Mouse (Mus musculus): ENCODE results near the gene Cbll1. TPM values are rescaled to one million over a fixed set of nuclear protein-coding genes. Genes with fewer than 3 reads are reported as not detected.
"Not testable (repeated sequence)": the region's sequence is repeated elsewhere in the genome, so short reads cannot be mapped to it uniquely, and the experiment has no call there.

Cbll1 gene
- polyA plus RNA-seq, 1 experiment from 2014 or later: 9.4 TPM

DNA sequence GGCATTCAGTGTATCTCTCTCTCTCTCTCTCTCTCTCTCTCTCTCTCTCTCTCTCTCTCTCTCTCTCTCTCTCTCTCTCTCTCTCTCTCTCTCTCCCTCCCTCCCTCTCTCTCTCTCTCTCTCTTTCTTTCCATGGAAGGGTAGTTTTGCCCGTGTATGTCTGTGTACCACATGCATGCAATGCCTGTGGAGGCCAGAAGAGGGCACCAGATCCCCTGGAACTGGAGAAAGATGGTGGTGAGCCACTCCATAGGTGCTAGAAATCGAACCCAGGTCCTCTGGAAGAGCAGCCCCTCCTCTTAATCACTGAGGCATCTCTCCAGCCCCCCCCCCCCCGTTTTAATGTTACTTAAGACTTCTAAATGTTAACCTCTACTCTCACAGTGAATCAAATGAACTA lies 39.1 kb downstream of the Cbll1 start:
- not testable (repeated sequence) for H3K27me3 ChIP-seq (ENCODE audit: control insufficient read depth, insufficient read depth, low read length); H3K4me2 ChIP-seq (ENCODE audit: low read depth, low read length); H3K4me1 ChIP-seq (ENCODE audit: control insufficient read depth, insufficient read depth, low read length); H3K9ac ChIP-seq (ENCODE audit: low read length); ATAC-seq (replicated peaks; ENCODE audit: extremely low read depth, insufficient read depth, low FRiP score); H3K36me3 ChIP-seq (ENCODE audit: control insufficient read depth, insufficient read depth); H3K27ac ChIP-seq (ENCODE audit: low read length); H3K4me3 ChIP-seq (ENCODE audit: low read length); H3K9me3 ChIP-seq (replicated peaks; ENCODE audit: control insufficient read depth, low read length)
- WGBS: 37% methylated on average over 3 of the region's 3 CpGs

DNA sequence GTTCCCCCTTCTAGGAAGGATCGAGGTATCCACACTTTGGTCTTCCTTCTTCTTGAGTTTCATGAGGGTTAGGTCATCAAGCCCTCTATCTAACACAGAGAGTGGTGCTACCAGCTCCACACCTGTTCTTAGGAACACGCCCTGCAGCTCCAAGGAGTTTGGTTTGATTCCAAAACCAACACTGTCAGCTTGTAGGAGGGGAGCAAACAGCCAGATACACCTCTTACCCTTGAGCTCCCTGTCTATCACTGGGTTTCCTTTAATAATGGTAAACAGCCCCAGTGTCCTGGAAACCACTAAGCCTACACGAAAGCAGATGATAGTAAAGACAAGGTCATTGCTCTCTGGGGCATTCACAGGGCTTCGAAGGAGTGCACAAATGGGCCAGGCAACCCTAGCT lies 40.9 kb downstream of the Cbll1 start:
- H3K4me1 ChIP-seq (ENCODE audit: control insufficient read depth, insufficient read depth, low read length): no peaks in the 10 kb centered on the region
- WGBS: 66% methylated on average over 4 of the region's 4 CpGs
- no peak for ATAC-seq (replicated peaks; ENCODE audit: extremely low read depth, insufficient read depth, low FRiP score)
- H3K4me3 ChIP-seq (ENCODE audit: low read length): no peak overlapping the region
- no peaks in the 10 kb centered on the region for H3K9me3 ChIP-seq (replicated peaks; ENCODE audit: control insufficient read depth, low read length)
- no peak overlapping the region for H3K27ac ChIP-seq (ENCODE audit: low read length)
- H3K9ac ChIP-seq (ENCODE audit: low read length): no peak overlapping the region
- no peaks in the 10 kb centered on the region for H3K27me3 ChIP-seq (ENCODE audit: control insufficient read depth, insufficient read depth, low read length)
- no peaks in the 10 kb centered on the region for H3K36me3 ChIP-seq (ENCODE audit: control insufficient read depth, insufficient read depth)
- no peak overlapping the region for H3K4me2 ChIP-seq (ENCODE audit: low read depth, low read length)

DNA sequence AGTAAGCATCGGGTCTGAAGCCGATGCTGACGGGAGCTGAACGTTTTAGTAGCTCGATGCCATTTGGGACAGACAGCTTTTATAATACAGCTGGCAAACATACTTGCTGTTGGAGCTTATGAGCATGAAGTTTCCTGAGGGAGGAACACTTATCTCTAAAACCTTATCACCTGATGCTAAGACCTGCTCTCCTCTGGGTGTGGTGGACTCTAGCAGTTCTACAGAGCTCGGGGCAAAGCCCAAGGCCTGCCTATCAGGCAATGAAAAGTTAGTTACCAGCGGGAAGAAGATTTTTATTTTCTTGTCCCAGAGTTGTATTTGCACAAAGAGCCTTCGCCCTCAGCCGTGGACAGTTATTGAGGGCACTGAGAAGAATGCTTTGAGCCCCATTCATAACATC lies 43.1 kb downstream of the Cbll1 start:
- H3K4me1 ChIP-seq (ENCODE audit: control insufficient read depth, insufficient read depth, low read length): no peaks in the 10 kb centered on the region
- WGBS: 75% methylated on average over 9 of the region's 9 CpGs

DNA sequence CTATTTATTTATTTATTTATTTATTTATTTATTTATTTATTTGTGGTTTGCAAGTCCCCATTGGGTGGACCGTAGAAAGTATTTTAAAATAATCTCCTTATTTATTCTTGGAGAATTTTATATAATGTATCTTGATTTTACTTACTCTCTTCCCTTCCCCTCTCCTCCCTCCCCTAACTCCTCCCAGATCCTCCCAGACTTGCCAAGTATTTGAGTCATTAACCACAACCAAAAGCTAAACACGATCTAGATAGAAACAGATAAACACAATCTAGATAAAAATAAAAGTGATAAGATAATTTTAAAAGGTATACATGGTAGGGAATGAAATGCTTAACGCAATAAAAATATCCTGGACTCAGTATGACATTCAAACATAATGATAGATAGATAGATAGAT lies 50.1 kb downstream of the Cbll1 start:
- WGBS: 70% methylated on average over 3 of the region's 3 CpGs
- H3K27ac ChIP-seq (ENCODE audit: low read length): no peak overlapping the region

More for the DNA sequence above, 43.1 kb downstream of the Cbll1 start:
- H3K4me2 ChIP-seq (ENCODE audit: low read depth, low read length): no peak overlapping the region
- H3K27me3 ChIP-seq (ENCODE audit: control insufficient read depth, insufficient read depth, low read length): no peaks in the 10 kb centered on the region
- no peak overlapping the region for H3K9ac ChIP-seq (ENCODE audit: low read length)
- H3K36me3 ChIP-seq (ENCODE audit: control insufficient read depth, insufficient read depth): no peaks in the 10 kb centered on the region
- H3K9me3 ChIP-seq (replicated peaks; ENCODE audit: control insufficient read depth, low read length): no peaks in the 10 kb centered on the region
- H3K4me3 ChIP-seq (ENCODE audit: low read length): no peak overlapping the region
- no peak for ATAC-seq (replicated peaks; ENCODE audit: extremely low read depth, insufficient read depth, low FRiP score)
- no peak overlapping the region for H3K27ac ChIP-seq (ENCODE audit: low read length)

DNA sequence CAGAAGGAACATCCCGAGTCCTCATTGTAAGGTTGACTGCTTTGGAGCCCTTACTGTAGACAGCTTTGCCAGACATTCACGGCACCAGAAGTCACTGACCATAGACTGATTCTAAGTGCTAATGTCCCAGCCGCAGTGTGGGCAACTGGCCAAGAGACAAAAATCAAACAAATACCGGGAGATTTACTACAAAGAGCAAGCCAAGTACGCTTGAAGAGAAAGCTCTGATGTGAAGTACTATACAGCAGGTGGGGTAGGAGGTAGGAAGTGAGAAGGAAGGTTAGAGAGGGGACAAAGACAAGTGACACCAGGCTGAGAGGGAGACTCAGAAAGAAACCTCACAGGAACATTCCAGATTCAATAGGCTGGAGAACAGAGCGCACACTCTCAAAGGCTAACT lies 54.6 kb downstream of the Cbll1 start:
- H3K4me3 ChIP-seq (ENCODE audit: low read length): no peak overlapping the region
- H3K4me1 ChIP-seq (ENCODE audit: control insufficient read depth, insufficient read depth, low read length): peaks cover 7% of the 10 kb centered on the region; the same call in 1 of the 2 replicates
- H3K27me3 ChIP-seq (ENCODE audit: control insufficient read depth, insufficient read depth, low read length): peaks cover 2% of the 10 kb centered on the region; the same call in 1 of the 2 replicates
- no peak overlapping the region for H3K9ac ChIP-seq (ENCODE audit: low read length)
- H3K9me3 ChIP-seq (replicated peaks; ENCODE audit: control insufficient read depth, low read length): no peaks in the 10 kb centered on the region
- WGBS: 45% methylated on average over 6 of the region's 6 CpGs
- H3K27ac ChIP-seq (ENCODE audit: low read length): no peak overlapping the region
- H3K4me2 ChIP-seq (ENCODE audit: low read depth, low read length): peak overlapping the region; percentile 71; the same call in 1 of the 2 replicates
- H3K36me3 ChIP-seq (ENCODE audit: control insufficient read depth, insufficient read depth): no peaks in the 10 kb centered on the region
- ATAC-seq (replicated peaks; ENCODE audit: extremely low read depth, insufficient read depth, low FRiP score): no peak

More for the DNA sequence above, 50.1 kb downstream of the Cbll1 start:
- H3K4me2 ChIP-seq (ENCODE audit: low read depth, low read length): no peak overlapping the region
- no peaks in the 10 kb centered on the region for H3K27me3 ChIP-seq (ENCODE audit: control insufficient read depth, insufficient read depth, low read length)
- H3K4me1 ChIP-seq (ENCODE audit: control insufficient read depth, insufficient read depth, low read length): 0 out of 2 replicates have a peak, but pooled peaks cover under 1% of the 10 kb centered on the region
- ATAC-seq (replicated peaks; ENCODE audit: extremely low read depth, insufficient read depth, low FRiP score): no peak
- H3K9ac ChIP-seq (ENCODE audit: low read length): no peak overlapping the region
- no peak overlapping the region for H3K4me3 ChIP-seq (ENCODE audit: low read length)
- H3K9me3 ChIP-seq (replicated peaks; ENCODE audit: control insufficient read depth, low read length): no peaks in the 10 kb centered on the region
- H3K36me3 ChIP-seq (ENCODE audit: control insufficient read depth, insufficient read depth): no peaks in the 10 kb centered on the region

DNA sequence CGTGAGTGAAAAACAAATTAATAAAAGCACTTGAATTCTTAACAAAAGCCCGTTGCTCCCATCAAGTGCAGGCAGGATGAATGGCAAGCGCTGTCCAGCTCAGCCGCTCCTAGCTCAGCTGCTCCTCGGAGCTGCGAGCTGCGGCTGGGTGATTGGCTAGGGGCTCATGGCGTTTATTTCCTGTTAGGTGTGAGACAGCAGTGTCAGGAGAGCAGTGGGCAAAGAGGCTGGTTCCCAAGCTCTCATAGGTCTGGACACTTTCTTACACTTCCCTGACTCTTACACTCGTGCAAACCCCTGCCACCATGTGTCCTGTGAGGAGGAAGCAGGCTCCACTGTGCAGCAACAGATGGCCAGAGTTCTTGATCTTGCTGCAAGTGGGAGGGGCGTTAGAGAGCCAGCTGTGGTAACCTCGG lies 55.3 kb downstream of the Cbll1 start:
- Histone ChIP-seq H3K36me3 (ENCODE audit: control insufficient read depth, insufficient read depth) (no peaks in the 10 kb centered on the region), H3K4me1 (ENCODE audit: control insufficient read depth, insufficient read depth, low read length) (peaks cover 7% of the 10 kb centered on the region; the same call in 1 of the 2 replicates), H3K9me3 (replicated peaks; ENCODE audit: control insufficient read depth, low read length) (no peaks in the 10 kb centered on the region), H3K27me3 (ENCODE audit: control insufficient read depth, insufficient read depth, low read length) (peaks cover 2% of the 10 kb centered on the region; the same call in 1 of the 2 replicates), H3K4me3 (ENCODE audit: low read length) (peak overlapping the region; percentile 38), H3K4me2 (ENCODE audit: low read depth, low read length) (peak overlapping the region; percentile 71), H3K9ac (ENCODE audit: low read length) (no peak overlapping the region), H3K27ac (ENCODE audit: low read length) (no peak overlapping the region)
- ATAC-seq (replicated peaks; ENCODE audit: extremely low read depth, insufficient read depth, low FRiP score): peak; percentile 67; the same call in 1 of the 2 replicates
- 1% methylated on average over 11 of the region's 11 CpGs for WGBS

DNA sequence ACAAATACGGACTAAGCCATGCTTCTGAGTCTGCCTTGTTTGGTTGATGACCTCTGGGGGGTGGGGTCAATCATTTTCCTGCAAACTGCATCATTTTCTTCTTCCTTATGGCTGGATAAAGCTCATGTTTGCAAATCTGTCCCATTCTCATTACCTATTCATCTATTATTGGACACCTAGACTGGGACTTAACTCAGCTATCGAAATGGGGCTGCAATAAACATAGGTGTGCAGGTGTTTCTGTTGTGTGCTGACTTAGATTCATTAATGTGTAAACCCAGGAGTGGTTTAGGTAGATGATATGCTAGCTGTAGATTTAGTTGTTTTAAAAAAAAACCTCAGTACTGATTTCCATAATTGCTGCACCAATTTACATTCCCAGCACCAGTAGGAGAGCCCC lies 59.8 kb downstream of the Cbll1 start:
- Histone ChIP-seq H3K9ac (ENCODE audit: low read length) (no peak overlapping the region), H3K36me3 (ENCODE audit: control insufficient read depth, insufficient read depth) (no peaks in the 10 kb centered on the region), H3K4me2 (ENCODE audit: low read depth, low read length) (no peak overlapping the region), H3K27ac (ENCODE audit: low read length) (no peak overlapping the region), H3K9me3 (replicated peaks; ENCODE audit: control insufficient read depth, low read length) (no peaks in the 10 kb centered on the region), H3K4me3 (ENCODE audit: low read length) (no peak overlapping the region), H3K4me1 (ENCODE audit: control insufficient read depth, insufficient read depth, low read length) (peaks cover 7% of the 10 kb centered on the region; the same call in 1 of the 2 replicates), H3K27me3 (ENCODE audit: control insufficient read depth, insufficient read depth, low read length) (peaks cover 2% of the 10 kb centered on the region; the same call in 1 of the 2 replicates)
- no peak for ATAC-seq (replicated peaks; ENCODE audit: extremely low read depth, insufficient read depth, low FRiP score)
- WGBS: 80% methylated on average over 2 of the region's 2 CpGs

DNA sequence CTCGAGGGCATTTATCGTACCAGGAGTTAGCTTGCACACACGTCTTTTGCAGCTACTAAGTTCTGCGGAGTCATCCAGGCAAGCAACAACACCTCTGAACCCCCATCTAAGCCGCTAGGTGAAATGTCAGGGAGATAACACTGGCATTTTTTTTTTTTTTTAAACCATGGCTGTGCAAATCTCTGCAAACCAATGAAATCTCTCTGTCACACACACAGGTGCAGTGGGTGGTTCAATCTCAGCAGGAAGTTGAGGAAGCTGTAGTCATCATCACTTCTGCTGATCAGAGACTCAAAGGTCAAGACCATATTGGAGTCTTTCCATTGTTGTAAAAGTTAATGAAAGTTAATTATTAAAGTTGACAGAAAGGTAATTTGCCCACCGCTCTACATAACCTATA lies 61.6 kb downstream of the Cbll1 start:
- H3K36me3 ChIP-seq (ENCODE audit: control insufficient read depth, insufficient read depth): no peaks in the 10 kb centered on the region
- no peak overlapping the region for H3K4me2 ChIP-seq (ENCODE audit: low read depth, low read length)
- WGBS: 57% methylated on average over 6 of the region's 6 CpGs
- no peak for ATAC-seq (replicated peaks; ENCODE audit: extremely low read depth, insufficient read depth, low FRiP score)
- H3K4me3 ChIP-seq (ENCODE audit: low read length): no peak overlapping the region
- H3K27me3 ChIP-seq (ENCODE audit: control insufficient read depth, insufficient read depth, low read length): peaks cover under 1% of the 10 kb centered on the region; the same call in 1 of the 2 replicates
- H3K9me3 ChIP-seq (replicated peaks; ENCODE audit: control insufficient read depth, low read length): no peaks in the 10 kb centered on the region
- H3K9ac ChIP-seq (ENCODE audit: low read length): no peak overlapping the region
- no peak overlapping the region for H3K27ac ChIP-seq (ENCODE audit: low read length)
- H3K4me1 ChIP-seq (ENCODE audit: control insufficient read depth, insufficient read depth, low read length): no peaks in the 10 kb centered on the region

Data from heart, embryonic 16.5 days (tissue).